8 mouse cellular contexts compared by ENCODE assay signal in the genomic region with DNA sequence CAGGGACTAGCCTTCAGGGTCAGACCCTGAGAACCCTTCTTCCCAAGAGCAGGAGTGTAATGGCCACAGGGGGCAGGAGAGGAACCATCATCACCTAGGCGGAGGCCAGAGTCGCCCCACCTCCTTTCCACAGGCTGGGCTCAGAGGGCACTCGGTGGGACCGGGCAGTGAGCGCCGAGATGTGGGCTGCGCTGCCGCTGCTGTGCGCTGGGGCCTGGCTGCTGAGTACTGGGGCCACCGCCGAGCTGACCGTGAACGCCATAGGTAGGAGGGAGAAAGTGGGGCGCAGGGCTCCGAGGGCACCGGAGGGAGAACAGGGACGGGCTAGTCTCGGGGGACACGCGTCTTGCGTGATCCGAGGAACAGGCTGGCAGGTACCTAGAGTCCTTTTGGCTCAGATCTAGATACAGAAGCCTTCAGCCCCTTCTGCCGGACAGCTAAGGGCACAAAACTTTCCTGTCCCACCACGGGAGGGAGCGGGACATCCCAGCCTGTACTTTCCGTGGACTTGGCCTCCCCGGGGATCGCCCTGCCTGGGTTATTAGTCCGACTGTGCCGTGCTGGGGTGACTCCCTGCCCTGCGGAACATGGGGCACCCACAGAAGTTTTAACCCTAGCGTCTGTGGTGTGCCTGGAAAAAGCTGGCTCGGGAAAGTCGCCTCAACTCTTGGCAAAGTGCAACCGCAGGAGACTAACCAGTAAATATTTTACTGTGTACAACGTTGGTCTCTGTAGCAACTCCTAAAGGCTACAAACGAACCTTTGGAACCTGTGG. TPM values are rescaled to one million over a fixed set of nuclear protein-coding genes. Genes with fewer than 3 reads are reported as not detected.
A peak's percentile ranks its signal among the peaks of the same experiment; 100 is the strongest.
DNase-seq lines count a peak whose midpoint lies in the region; ATAC-seq and TF ChIP-seq lines count a peak whose summit lies in the region.

No protein-coding gene starts in this region.

- no peaks in the 10 kb centered on the region for H3K9me3 ChIP-seq in forebrain, embryonic 12.5 days

- intact Hi-C loops in heart, postnatal 36 days (cut with DNase I), result no loop called here
- intact Hi-C loops in left cerebral cortex, postnatal 14 days (cut with DNase I), result no loop called here

- H3K36me3 ChIP-seq in thymus, adult 2 months (ENCODE audit: control insufficient read depth, insufficient read depth, low read length), result no peaks in the 10 kb centered on the region
- H3K36me3 ChIP-seq in forebrain, embryonic 12.5 days (replicated peaks), result no peaks in the 10 kb centered on the region

- peak; percentile 77 for ATAC-seq in forebrain, embryonic 12.5 days (ENCODE audit: low FRiP score)
- peak; percentile 97 for ATAC-seq in megakaryocyte, adult 5-6 weeks (ENCODE audit: poor library complexity, severe bottlenecking)

- no peaks in the 10 kb centered on the region for H3K4me1 ChIP-seq in thymus, adult 2 months (replicated peaks; ENCODE audit: control insufficient read depth, insufficient read depth, low read length)
- peaks cover 8% of the 10 kb centered on the region; the same call in 1 of the 2 replicates for H3K4me1 ChIP-seq in forebrain, embryonic 12.5 days

- DNase-seq in thymus, adult 2 months, result no peak
- DNase-seq in thymus, postnatal 10 days (ENCODE audit: low spot score in 2 of 2), result no peak
- peak; percentile 70 to 72 for DNase-seq in heart, postnatal 36 days
- peak; percentile 9 to 20 for DNase-seq in left cerebral cortex, postnatal 14 days (ENCODE audit: low spot score in 2 of 2)
- DNase-seq in retina, postnatal 7 days (ENCODE audit: low read depth, low spot score), result peak; percentile 30
- DNase-seq in yolk sac, embryonic 10.5 days (ENCODE audit: low spot score), result peak; percentile 84

- H3K4me2 ChIP-seq in forebrain, embryonic 12.5 days, result peak overlapping the region; percentile 73

- 2% methylated on average over 37 of the region's 37 CpGs for WGBS in thymus, adult 2 months
- 1% methylated on average over 37 of the region's 37 CpGs for WGBS in forebrain, embryonic 12.5 days

- no peak for TF ChIP-seq POLR2A in thymus, adult 2 months (IDR thresholded peaks at IDR 0.05; ENCODE audit: control insufficient read depth, extremely low read depth, insufficient read depth, low read length, poor library complexity)

- peak overlapping the region; percentile 56 for H3K9ac ChIP-seq in forebrain, embryonic 12.5 days

- H3K27ac ChIP-seq in thymus, adult 2 months (ENCODE audit: control insufficient read depth, insufficient read depth, low read length), result no peak overlapping the region
- no peak overlapping the region for H3K27ac ChIP-seq in forebrain, embryonic 12.5 days

- H3K4me3 ChIP-seq in thymus, adult 2 months (ENCODE audit: control insufficient read depth, insufficient read depth, low read length), result peak overlapping the region; percentile 31
- peak overlapping the region; percentile 39 for H3K4me3 ChIP-seq in forebrain, embryonic 12.5 days (replicated peaks)

- no peak for TF ChIP-seq CTCF in thymus, adult 2 months (IDR thresholded peaks at IDR 0.05; ENCODE audit: borderline replicate concordance, control insufficient read depth, extremely low read depth, insufficient read depth, low read length, poor library complexity)

- no peaks in the 10 kb centered on the region; the same call in 1 of the 2 replicates for H3K27me3 ChIP-seq in thymus, adult 2 months (ENCODE audit: control insufficient read depth, insufficient read depth, low read length)
- peaks cover 16% of the 10 kb centered on the region; the same call in 1 of the 2 replicates for H3K27me3 ChIP-seq in forebrain, embryonic 12.5 days

RNA-seq across cellular contexts. Expression of a gene that starts 0.6 kb away (rescaled TPM):
- polyA plus RNA-seq in thymus, adult 2 months (2012; rRNA removed), result 35.3 and 38.9 TPM in 2 replicates
- 7.5 and 7.7 TPM in 2 replicates for polyA plus RNA-seq in forebrain, embryonic 12.5 days (2016; fragmentation: Nextera tagmentation; extraction: Ambion mirVana)
- total RNA-seq in heart, postnatal 36 days (2021), result 10 to 100 TPM; 56.0 to 58.4 TPM
- total RNA-seq in left cerebral cortex, postnatal 14 days (2021), result 10 to 100 TPM; 22.4 to 27.7 TPM
- total RNA-seq in megakaryocyte, adult 5-6 weeks (2015), result 677 and 692 TPM in 2 replicates
- total RNA-seq in megakaryocyte, adult 5-6 weeks (2017), result 321 and 348 TPM in 2 replicates

Comparison
In these comparisons a context has a peak if more than half of its experiments do, and no peak if none do; other contexts are left out.
1. DNase-seq: peak in heart, postnatal 36 days (2 of 2), left cerebral cortex, postnatal 14 days (2 of 2), retina, postnatal 7 days (single experiment) and yolk sac, embryonic 10.5 days (single experiment); none in thymus, adult 2 months (single experiment) and thymus, postnatal 10 days (0 of 2).
2. RNA of a gene that starts 0.6 kb away (total RNA-seq): 321 to 692 TPM in megakaryocyte, adult 5-6 weeks; 56.0 to 58.4 TPM in heart, postnatal 36 days and 22.4 to 27.7 TPM in left cerebral cortex, postnatal 14 days; every median in the first group is over 4 times any median in the second.